Mouse (Mus musculus): ENCODE measurements around the gene Tmem102.

Tmem102 gene

DNA sequence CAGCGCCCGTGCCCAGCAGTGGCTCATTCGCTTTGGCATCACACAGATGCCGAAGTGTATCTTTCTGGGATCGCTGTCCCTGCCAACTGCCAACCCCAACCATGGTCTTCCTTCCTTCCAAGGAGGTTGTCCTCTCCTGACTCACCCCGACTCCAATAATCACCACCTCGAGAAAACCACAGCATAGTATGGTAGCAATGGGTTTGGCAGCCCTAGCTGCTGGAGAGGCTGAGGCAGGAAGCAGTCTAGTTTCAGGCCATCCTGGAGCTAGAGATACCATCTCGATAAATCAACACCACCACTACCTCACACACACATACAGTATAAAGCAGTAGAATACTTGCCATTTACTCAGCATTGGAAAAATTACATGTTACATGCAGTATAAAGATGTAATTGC lies 13.4 kb upstream of the Tmem102 start:
- peak; percentile 90 for DNase-seq (ENCODE audit: low read depth)

DNA sequence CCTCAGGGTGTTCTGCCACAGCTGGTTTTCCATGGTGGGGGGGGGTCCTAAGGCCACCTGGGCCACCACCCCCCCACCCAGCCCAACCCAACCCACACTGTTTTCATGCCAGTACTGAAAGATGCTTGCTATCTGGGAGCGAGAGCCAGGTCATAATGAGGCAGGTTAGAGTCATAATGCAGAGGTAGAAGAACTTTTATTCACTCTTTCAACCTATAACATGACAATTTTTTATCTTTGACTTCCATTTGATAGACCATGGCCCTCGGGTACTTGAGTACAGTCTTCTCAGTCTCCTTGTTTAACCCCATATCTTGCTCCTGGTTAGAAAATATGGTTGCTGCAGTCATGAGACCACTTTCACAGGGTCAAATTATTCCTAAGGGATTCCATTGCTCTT lies 12.9 kb upstream of the Tmem102 start, which contains the start of gene Spem2:
Gene Spem2, minus strand, starts transcription at position 101 of the 400 bp plus-strand sequence.
- no peak for DNase-seq (ENCODE audit: low read depth)

DNA sequence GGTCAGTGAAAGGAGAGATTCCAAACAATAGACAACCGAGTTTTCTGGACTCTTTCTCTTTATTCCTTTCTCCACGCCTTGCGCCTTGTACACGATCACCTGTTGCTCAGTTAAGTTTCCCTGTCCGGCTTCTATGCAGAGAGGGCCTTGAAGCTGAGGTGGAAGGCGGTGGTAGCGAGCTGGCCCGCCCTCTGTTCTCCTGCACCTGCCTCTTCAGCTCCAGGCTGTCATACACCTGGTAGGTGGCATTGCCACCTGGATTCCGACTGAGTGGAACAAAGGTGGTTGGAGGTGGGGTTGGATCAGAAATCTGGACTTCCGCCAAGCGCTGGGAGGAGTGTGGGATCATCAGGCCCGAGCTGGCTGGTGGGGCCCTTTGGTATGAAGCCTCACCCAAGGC lies 11.1 kb upstream of the Tmem102 start:
- DNase-seq (ENCODE audit: low read depth), result no peak

DNA sequence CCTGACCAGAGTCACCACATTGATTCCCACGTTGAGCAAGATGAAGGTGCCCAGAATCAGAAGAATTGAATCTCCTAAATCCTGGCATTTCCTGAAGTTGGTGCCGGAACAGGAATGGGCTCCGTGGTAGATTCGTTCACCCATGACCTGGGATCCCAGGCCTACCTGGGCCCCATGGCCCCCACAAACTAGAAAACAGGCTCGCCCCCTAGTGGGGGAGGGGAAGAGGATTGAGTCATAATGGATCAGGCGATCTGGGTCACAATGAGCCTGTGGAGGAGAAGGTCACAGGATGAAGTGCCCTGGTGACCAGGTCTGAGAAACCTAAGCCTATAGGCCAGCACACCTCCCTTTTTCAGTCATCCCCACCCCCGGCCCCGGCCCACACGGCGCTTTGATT lies 9.7 kb upstream of the Tmem102 start, which contains the start of gene Gm39566:
Gene Gm39566, minus strand, starts transcription at position 144 of the 400 bp plus-strand sequence.
- no peak for DNase-seq (ENCODE audit: low read depth)

DNA sequence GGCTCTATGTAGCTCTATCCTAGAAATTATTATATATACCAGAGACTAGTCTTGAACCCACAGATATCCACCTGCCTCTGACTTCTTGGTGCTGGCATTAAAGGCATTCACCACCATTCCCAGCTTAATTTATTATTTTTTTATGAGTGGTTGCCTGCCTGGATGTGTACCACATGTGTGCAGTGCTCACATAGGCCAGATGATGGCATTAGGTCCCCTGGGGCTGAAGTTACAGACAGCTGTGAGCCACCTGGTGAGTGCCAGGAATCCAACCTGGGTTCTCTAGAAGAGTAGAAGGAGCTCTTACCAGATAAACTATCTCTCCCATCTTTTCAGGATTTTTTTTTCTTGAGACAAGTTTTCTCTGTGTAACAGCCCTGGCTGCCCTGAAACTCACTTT lies 4.9 kb upstream of the Tmem102 start:
- no peak for DNase-seq (ENCODE audit: low read depth)

DNA sequence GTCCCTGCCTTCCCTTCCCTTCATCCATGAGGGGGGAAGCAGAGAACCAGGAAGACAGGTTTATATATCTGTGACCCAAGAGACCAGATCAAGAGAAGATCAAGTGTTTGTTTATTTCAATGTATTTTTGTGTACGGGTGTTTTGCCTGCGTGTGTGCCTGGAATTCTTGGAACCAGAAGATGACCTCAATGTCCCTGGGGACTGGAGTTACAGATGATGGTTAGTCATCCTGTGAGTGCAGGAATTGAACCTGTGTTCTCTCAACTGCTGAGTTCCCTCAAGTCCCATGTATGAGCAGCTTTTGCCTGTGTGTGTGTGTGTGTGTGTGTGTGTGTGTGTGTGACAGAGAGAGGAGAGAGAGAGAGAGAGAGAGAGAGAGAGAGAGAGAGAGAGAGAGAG lies 2.2 kb upstream of the Tmem102 start:
- DNase-seq (ENCODE audit: low read depth), result no peak

DNA sequence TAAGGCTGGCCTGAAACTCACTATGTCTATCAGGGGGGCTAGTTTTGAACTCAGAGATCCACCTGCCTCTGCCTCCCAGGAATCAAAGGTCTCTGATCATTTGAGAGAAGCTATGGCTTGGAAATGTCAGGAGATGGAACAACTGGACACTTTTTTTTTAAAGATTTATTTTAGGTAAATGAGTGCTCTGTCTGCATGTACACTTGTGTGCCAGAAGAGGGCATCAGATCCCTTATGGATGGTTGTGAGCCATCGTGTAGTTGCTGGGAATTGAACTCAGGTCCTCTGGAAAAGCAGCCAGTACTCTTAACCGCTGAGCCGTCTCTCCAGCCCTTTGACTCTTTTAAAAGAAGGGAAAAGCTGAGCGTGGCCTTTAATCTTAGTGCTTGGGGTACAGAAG lies 954 bp upstream of the Tmem102 start:
- DNase-seq (ENCODE audit: low read depth), result peak; percentile 34

DNA sequence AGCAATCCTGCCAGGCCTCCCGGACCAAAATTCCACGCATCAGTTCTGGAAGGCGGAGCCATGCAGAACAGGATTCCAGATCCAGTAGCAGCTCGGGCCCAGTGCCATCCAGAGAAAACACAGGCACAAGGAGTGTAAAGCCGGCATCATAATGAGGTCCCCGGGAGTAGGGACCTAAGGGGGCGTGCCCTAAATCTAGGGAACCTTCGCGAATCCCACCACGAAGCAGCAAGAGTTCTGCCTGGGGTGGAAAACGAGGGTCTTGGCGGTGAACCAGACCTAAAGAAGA lies 828 bp downstream of the Tmem102 start:
- no peak for DNase-seq (ENCODE audit: low read depth)

DNA sequence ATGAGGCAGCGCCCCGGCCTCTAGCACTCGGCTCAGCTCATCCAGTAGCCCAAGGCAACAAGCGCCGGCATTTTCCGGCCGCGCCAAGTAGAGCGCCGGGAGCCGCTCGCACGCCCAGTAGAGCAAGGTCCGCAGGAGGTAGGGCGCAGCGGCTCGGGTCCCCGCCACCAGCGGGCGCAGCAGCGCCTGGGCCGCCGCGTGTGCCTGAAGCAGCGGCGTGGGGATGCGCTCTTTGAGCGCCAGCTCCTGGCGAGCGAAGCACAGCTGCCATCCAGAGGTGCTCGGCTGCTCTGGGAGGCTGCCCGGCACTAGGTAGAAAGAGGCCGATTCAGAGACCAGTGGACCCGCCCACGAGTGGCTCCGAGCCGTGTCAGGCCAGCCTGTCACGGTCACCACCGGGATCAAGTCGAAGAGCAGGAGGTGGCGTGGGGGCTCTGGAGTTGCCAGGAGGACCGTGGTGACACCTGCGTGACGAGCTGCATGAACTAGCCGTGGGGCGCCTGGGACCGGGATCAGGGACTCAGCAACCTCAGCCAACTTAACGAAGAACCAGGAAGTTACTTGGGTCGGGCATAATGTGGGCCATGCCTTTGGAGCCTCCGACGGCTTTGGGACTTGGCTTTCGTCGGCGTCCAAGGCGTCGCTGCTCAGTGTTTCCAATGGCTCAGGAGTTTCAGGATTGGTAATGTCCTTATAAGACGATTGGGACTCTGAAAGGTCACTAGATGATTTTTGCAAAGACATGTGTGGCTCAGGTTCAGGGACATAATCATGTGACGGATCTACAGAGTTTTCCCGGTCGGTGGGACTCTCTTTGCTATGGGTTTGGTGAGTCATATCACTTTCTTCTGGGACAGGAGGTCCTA lies 1.4 kb downstream of the Tmem102 start:
- peak; percentile 52 for DNase-seq (ENCODE audit: low read depth)

DNA sequence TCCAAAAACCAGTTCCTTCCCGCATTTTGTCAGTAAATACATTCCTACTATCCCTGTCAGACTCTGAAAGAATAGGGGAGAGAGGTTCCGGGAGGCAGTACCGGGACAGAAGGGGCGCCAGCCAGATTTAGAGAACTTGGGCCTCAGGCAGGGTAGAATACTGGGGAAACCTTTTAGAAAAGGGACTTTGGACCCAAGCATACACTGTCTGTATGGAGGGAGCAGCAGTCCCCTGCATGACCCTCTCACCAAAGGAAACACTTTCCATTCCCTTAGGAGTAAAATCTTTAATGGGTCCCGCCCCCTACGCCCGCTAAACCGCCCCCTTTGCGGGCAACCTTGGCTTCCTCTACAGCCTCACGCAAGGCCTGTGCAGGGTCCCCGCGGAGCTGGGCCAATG lies 2.1 kb downstream of the Tmem102 start:
- peak; percentile 24 for DNase-seq (ENCODE audit: low read depth)

DNA sequence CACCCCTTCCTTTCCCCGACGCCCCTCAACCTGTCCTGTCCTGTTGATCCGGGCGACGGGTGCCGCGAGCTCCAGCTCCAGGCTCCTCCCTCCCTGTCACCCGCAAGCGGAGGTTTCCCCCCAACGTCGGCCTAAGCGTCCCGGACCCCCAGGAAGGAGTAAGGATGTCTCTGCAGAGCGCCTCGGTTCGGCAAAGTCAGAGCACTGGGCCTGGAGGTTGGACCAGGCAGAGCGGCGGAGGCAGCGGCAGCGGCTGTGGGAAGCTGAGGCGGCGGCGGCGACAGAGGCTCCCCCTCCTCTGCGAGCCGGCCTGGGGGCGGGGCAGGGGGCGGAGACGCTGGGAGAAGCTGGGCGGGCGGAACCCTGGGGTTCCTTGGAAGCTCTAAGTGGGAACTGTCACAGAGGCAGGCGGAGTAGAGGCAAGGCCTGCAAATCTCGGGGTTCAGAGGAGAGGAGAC lies 2.7 kb downstream of the Tmem102 start:
- DNase-seq (ENCODE audit: low read depth), result peak; percentile 70

DNA sequence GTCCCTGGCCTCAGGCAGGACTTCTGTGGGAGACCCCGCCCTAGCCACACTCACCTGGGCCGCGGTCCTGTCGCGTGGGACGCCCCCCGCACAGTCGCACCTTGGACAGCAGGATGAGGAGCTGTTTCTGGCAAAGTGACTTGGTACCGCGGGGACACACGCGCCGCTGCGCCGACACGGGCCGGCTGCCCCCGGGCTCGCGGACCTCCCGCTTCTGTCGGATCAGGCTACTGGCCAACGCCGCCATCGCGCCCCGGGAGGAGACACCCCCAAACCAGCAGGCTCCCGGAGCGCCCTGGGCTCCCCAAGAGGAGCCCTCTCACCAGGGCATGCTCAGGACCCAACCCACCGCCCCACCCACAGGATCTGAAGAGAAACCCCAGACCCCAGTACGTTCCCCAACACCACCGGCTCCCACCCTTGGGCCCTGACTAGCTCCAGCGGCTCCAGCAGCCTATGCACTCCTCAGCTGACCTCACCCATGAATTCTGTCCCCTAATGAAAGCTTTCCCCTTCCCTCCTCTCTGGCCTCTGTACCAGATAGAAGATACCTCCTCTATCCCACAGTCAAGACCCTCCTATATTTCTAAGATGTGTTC lies 3.9 kb downstream of the Tmem102 start, which contains the start of gene Fgf11:
Gene Fgf11, minus strand, starts transcription at position 479 of the 599 bp plus-strand sequence.
- no peak for DNase-seq (ENCODE audit: low read depth)

DNA sequence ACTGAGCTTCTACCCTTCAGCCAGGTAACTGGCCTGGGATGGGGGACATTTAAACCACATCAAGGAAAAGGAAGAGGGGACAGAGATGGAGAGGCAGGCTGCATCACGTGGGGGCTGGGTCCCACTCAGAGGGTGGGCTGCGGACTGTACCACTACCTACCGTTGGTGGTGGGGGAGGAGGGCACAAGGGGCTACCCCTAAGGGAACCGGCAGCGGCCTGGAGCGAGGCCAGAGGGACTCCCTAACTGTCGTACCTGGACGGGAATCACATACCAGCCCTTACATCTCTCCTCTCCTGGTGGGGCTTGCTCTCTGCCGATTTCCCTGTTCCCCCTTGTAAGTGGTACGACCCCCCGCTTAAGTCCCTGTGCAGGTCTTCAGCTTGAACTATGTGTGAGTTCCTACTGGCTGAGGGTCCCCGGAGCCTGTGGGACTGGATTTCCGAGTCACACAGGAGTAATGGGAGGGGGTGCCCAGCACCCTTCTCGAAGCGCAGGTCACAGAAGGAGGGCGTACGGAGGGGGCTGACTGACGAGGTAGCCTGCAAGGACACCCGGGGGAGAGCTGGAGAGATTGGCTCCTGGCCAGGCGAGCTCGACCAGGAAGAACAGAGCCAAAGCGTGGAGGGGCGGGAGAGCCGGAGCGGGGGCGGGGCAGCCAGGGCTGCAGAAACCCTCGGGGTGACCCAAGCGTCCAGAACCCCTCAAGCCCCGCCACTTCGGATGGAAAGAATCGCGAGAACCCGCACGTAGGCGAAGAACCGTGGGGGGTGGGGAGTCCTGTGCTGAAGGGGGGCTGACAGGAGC lies 4.8 kb downstream of the Tmem102 start:
- DNase-seq (ENCODE audit: low read depth), result no peak

DNA sequence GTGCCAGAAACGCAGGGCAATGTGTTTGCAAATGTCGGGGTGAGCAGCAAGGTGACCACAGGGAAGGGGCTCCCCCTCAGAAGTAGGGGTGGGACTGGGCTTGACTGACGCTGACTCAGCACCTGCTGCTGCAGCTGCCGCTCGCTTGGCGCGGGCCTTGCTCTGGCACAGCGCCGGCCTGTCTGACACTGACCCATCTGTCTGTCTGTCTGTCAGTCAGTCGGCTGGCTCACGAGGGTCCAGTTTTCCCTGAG lies 5.4 kb downstream of the Tmem102 start:
- DNase-seq (ENCODE audit: low read depth), result no peak

DNA sequence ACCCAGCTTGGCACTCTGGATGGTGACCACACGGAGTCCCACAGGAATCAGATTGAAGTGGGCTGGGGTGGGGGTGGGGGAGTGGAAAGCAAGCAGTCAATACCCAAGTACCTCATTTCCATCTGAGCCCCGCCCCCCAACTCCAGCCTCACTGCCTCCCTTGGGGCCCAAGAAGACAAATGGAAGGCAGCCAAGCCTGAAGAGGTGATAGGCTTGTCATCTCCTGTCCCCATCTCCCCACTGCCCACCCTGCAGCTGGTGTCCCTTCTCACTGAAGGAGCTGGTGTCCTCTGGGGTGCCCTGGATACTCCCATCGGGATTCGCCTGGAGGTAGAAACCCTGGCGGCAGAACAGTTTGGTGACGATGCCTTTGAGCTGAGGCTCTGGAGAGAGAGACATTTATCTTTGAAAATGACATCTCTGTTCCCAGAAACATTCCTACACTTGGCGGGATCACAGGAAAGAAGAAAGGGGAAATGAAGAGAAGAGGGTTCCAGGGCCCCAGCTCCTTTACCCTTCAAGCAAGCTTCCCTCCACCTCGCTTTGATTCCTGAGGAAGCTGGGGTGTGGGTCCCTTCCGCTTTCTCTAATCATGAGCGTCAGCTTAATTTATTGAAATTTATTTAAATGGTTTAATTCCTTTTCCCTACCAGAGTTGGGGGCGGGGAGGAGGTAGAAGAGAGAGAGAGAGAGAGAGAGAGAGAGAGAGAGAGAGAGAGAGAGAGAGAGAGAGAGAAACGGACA lies 5.9 kb downstream of the Tmem102 start:
- DNase-seq (ENCODE audit: low read depth), result no peak

DNA sequence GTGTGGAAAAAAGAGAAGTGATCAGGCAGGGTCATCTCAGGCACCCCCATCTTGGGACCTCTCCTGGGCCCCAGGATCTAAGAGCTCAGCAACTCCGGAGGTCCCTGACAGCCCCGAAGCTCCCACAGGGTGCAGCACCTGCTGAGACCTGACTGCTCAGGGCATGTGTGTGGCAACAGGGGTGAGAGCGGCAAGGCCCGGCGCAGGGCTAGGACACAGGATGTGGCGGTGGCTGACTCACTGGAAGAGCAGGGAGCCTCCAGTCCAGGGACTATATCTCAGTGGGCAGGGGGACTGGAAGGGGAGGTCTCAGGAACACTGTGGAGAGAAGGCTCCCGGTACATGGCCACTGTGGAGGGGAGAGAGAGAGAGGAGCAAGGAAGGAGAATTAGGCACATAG lies 7.5 kb downstream of the Tmem102 start:
- peak; percentile 49 for DNase-seq (ENCODE audit: low read depth)

DNA sequence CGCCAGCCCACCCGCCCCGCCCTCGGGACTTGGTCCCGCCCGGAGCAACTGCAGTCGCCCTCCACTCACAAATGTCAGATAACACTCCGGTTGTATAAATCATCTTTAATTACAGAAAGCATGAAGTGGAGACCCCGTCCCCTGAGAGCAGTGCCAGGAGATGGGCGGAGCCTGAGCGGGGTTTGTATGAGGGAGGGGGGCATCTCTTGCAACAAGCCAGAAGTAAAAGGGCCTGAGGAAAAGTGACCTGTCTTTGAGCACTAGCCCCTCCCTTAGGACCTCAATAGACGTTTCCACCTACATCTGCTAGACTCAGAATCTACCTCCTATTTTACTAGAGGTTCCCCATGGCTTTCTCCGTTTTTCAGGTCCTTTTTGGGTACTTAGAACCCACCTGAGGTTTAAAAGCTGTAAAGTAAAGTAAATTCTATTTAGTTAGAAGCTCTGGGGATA lies 9.4 kb downstream of the Tmem102 start:
- no peak for DNase-seq (ENCODE audit: low read depth)

DNA sequence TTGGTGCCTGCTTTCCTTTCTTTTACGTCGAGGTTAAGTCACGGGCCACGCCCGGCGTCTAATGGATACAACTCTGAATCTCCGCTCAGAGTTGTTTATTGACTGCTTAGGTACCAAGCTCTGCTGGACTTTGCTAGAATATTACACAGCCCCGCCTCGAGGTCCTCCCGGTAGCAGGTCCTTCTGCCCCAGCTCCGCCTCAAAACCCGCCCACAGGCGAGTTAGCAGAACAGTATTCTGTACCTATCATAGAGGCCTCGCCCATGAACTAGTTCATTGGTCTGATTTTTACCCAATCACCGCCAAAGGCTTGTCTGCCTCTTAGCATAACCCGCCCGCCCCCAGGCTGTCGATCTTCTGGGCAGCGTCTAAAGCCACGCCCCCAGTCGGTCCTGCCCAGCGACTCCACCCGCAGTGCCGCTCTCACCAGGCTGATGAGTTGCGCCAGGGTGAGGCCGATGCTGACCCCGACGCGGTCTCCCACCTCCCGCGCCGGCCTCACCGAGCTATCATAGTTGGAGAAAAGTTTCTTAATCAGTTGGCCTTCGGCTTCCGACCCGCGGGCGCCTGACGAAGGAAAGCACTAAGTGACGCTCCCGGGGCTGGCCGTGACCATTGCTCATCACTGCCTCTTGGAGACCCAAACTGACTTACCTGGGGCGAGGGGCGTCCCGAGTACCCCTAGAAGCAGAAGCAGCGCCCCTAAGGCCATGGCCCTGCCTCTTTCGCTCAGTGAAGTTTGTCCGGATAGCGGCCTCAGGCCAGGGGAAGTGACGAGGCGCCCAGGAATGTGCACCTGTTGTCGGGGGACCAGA lies 10.0 kb downstream of the Tmem102 start, which contains the start of gene Chrnb1:
Gene Chrnb1, minus strand, starts transcription at position 776 of the 815 bp plus-strand sequence.
- DNase-seq (ENCODE audit: low read depth), result peak; percentile 99

DNA sequence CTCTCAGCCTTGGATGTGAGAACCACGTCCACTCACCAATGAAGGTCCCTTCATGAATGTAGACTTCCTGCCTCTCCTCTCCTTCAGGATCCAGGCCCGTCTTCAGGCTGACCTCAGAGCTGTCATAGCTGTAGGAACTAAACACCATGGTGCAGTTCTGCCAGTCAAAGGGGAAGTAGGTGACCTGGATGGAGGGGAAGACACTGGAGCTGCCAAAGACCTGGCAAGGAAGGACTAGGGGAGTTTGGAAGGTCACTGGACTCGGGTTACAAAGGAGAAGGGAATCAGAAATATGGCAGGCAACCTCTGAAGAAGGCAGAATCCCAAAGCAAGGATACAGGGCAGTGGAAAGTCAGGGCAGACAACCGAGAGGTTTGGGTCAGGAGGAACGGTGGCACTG lies 12.0 kb downstream of the Tmem102 start:
- DNase-seq (ENCODE audit: low read depth), result no peak

DNA sequence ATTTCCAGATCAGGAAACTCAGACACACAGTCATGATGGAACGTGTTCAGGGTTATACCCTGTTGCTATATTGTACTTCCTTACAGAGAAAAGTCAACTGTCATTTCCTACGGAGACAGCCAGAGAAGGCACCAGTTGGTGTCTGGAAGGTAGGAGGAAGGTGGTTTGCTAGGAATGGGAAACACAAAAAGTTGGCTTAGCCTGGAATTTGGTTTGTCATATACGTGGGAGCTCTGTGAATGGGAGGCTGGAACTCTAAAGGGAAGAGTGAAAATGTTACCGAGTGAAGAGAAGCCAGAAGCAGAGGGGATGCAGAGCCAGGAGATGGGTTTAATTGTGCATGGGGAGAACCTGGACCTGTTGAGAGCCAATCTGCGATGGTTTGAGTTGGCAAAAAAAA lies 14.0 kb downstream of the Tmem102 start:
- DNase-seq (ENCODE audit: low read depth), result no peak

DNA sequence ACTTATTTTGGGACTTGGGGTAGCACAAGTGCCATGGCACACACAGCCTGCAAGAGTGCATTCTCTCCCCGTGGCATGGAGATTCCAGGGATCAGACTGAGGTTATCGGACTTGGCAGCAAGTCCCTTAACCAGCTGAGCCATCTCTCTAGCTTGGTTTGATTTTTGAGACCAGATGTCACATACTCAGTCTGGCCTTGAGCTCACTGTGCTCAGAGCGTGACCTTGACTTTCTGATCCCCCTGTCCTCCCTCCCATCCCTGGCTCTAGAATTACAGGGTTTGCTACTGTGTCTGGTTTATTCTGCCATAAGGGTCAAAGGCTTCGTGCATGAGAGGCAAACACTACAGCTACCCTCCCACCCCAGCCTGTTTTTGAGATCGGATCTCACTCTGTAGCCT lies 16.0 kb downstream of the Tmem102 start:
- no peak for DNase-seq (ENCODE audit: low read depth)

All from 416B (cell line).